Mouse (Mus musculus) cerebellum, adult 2 months (tissue): Measurements from ENCODE around the gene Jak1. TPM values are rescaled to one million over a fixed set of nuclear protein-coding genes. Genes with fewer than 3 reads are reported as not detected.

ENCODE experiments used
- DNase-seq, 2 experiments: peaks; one replicate each; pipeline ENCODE4 v3.0.0; 2021
- H3K27ac ChIP-seq: fragments of 200-500 bp; 2 replicates; pipeline ENCODE4 v1.5.1; 2012; ENCODE audit warnings: low read length, control low read depth, inconsistent platforms; ENCODE audit not compliant: insufficient read depth
- H3K27me3 ChIP-seq: fragments of 200-500 bp; 2 replicates; pipeline ENCODE4 v1.6.1; 2012; ENCODE audit warnings: inconsistent platforms, mild to moderate bottlenecking, low read length, moderate library complexity; ENCODE audit not compliant: control insufficient read depth, insufficient read depth
- H3K4me1 ChIP-seq: fragments of 200-500 bp; 2 replicates; pipeline ENCODE4 v1.6.1; 2011; ENCODE audit warnings: low read length; ENCODE audit not compliant: control insufficient read depth, insufficient read depth
- H3K4me3 ChIP-seq: fragments of 200-500 bp; replicated peaks from 2 replicates; pipeline ENCODE3; 2011; ENCODE audit warnings: mild to moderate bottlenecking, low read depth, low read length, control low read depth; ENCODE audit not compliant: insufficient read depth
- CTCF ChIP-seq: fragments of 200-500 bp; IDR thresholded peaks from 2 replicates; pipeline ENCODE4 v1.5.1; 2011; ENCODE audit warnings: low read depth, mild to moderate bottlenecking, control low read depth, low read length, moderate library complexity, borderline replicate concordance; ENCODE audit not compliant: insufficient read depth
- POLR2A ChIP-seq: fragments of 200-500 bp; IDR thresholded peaks from 2 replicates; pipeline ENCODE4 v1.6.1; 2011; ENCODE audit warnings: low read length, control low read depth, borderline replicate concordance; ENCODE audit not compliant: insufficient read depth
- WGBS: fragments of 180-500 bp; shearing (Covaris S2); methylation state at CpG from one replicate; pipeline ENCODE4 v1.1.7; 2018; 5-methylcytosine and 5-hydroxymethylcytosine counted together
- polyA plus RNA-seq: library from polyadenylated mRNA; depleted of rRNA; stranded (reverse); fragments of >200 nt; gene quantifications from 2 replicates; pipeline ENCODE4 v1.2.3, GENCODE M21; 2012

The Jak1 gene
- polyA plus RNA-seq, 1 experiment: 72.2 TPM

- peaks cover 12% of the 10 kb centered on the region for H3K4me1 ChIP-seq
- DNase-seq: no peak
- H3K27me3 ChIP-seq: no peaks in the 10 kb centered on the region
- 100% methylated on average over 1 of the region's 1 CpGs for WGBS
- TF ChIP-seq POLR2A: no peak
- no peak for TF ChIP-seq CTCF
- H3K4me3 ChIP-seq: no peak overlapping the region
- no peak overlapping the region for H3K27ac ChIP-seq
Measured at GRCm38 (mm10) chr4:101160821-101161220, 104.3 kb downstream of the Jak1 start.

GRCm38 (mm10) chr4:101159191-101159764 lies 105.8 kb downstream of the Jak1 start:
- TF ChIP-seq POLR2A (no peak), CTCF (no peak)
- H3K4me3 ChIP-seq: no peak overlapping the region
- H3K4me1 ChIP-seq: peaks cover 12% of the 10 kb centered on the region
- H3K27ac ChIP-seq: no peak overlapping the region
- H3K27me3 ChIP-seq: no peaks in the 10 kb centered on the region
- no peak for DNase-seq
- 79% methylated on average over 12 of the region's 12 CpGs for WGBS

GRCm38 (mm10) chr4:101158282-101158681 lies 106.8 kb downstream of the Jak1 start:
- TF ChIP-seq CTCF (no peak), POLR2A (no peak)

GRCm38 (mm10) chr4:101157476-101157875 lies 107.6 kb downstream of the Jak1 start:
- no peak overlapping the region for H3K4me3 ChIP-seq
- 93% methylated on average over 5 of the region's 5 CpGs for WGBS
- no peaks in the 10 kb centered on the region for H3K27me3 ChIP-seq
- no peak for TF ChIP-seq CTCF
- TF ChIP-seq POLR2A: no peak
- no peak overlapping the region for H3K27ac ChIP-seq
- peaks cover 12% of the 10 kb centered on the region for H3K4me1 ChIP-seq
- DNase-seq: no peak

More at GRCm38 (mm10) chr4:101158282-101158681, 106.8 kb downstream of the Jak1 start:
- no peak overlapping the region for H3K4me3 ChIP-seq
- H3K27ac ChIP-seq: no peak overlapping the region
- 15% methylated on average over 6 of the region's 6 CpGs for WGBS
- no peaks in the 10 kb centered on the region for H3K27me3 ChIP-seq
- peak; percentile 29 to 53 for DNase-seq
- H3K4me1 ChIP-seq: peaks cover 12% of the 10 kb centered on the region

- WGBS: 79% methylated on average over 4 of the region's 4 CpGs
- no peak overlapping the region for H3K4me3 ChIP-seq
Measured at GRCm38 (mm10) chr4:101155541-101155940, 109.5 kb downstream of the Jak1 start.

GRCm38 (mm10) chr4:101146891-101147655 lies 118.0 kb downstream of the Jak1 start:
- 83% methylated on average over 11 of the region's 11 CpGs for WGBS
- Histone ChIP-seq H3K27me3 (no peaks in the 10 kb centered on the region), H3K4me1 (no peaks in the 10 kb centered on the region), H3K27ac (no peak overlapping the region), H3K4me3 (no peak overlapping the region)
- TF ChIP-seq CTCF (0 out of 2 replicates have a peak, but pooled peaks have one; percentile 17), POLR2A (no peak)
- DNase-seq: no peak

More at GRCm38 (mm10) chr4:101155541-101155940, 109.5 kb downstream of the Jak1 start:
- Histone ChIP-seq H3K4me1 (peaks cover 12% of the 10 kb centered on the region), H3K27ac (no peak overlapping the region), H3K27me3 (no peaks in the 10 kb centered on the region)
- DNase-seq: no peak
- TF ChIP-seq POLR2A (no peak), CTCF (no peak)

GRCm38 (mm10) chr4:101146047-101146745 lies 118.9 kb downstream of the Jak1 start:
- DNase-seq: peak; percentile 81 to 88
- H3K27me3 ChIP-seq: no peaks in the 10 kb centered on the region
- 18% methylated on average over 9 of the region's 9 CpGs for WGBS
- no peaks in the 10 kb centered on the region for H3K4me1 ChIP-seq
- no peak overlapping the region for H3K27ac ChIP-seq
- H3K4me3 ChIP-seq: no peak overlapping the region
- TF ChIP-seq CTCF (peak; percentile 77), POLR2A (no peak)

GRCm38 (mm10) chr4:101144790-101145189 lies 120.3 kb downstream of the Jak1 start:
- DNase-seq: no peak
- H3K4me1 ChIP-seq: no peaks in the 10 kb centered on the region
- TF ChIP-seq CTCF (no peak), POLR2A (no peak)
- H3K27me3 ChIP-seq: no peaks in the 10 kb centered on the region
- no peak overlapping the region for H3K27ac ChIP-seq
- no peak overlapping the region for H3K4me3 ChIP-seq
- 81% methylated on average over 7 of the region's 7 CpGs for WGBS
